Mouse (Mus musculus): ENCODE data around the gene Akap1. TPM values are rescaled to one million over a fixed set of nuclear protein-coding genes. Genes with fewer than 3 reads are reported as not detected.

Akap1 gene
- polyA plus RNA-seq (2015; fragmentation: Nextera tagmentation; extraction: Ambion mirVana): 23.5 and 24.6 TPM in 2 replicates

- H3K4me1 ChIP-seq: no peaks in the 10 kb centered on the region
Measured at GRCm38 (mm10) chr11:88864458-88865197, at the start of gene Akap1. Gene Akap1 (minus strand): TSS chr11:88864586.

GRCm38 (mm10) chr11:88909388-88910036, 45.1 kb upstream of the Akap1 start:
- Histone ChIP-seq H3K9ac (no peak overlapping the region), H3K36me3 (no peaks in the 10 kb centered on the region), H3K9me3 (no peaks in the 10 kb centered on the region), H3K4me3 (replicated peaks) (no peak overlapping the region), H3K27me3 (replicated peaks) (no peaks in the 10 kb centered on the region), H3K27ac (no peak overlapping the region), H3K4me1 (no peaks in the 10 kb centered on the region), H3K4me2 (no peak overlapping the region)
- 78% methylated on average over 8 of the region's 8 CpGs for WGBS
- ATAC-seq (ENCODE audit: insufficient read depth, low FRiP score, low read depth): no peak

More at GRCm38 (mm10) chr11:88864458-88865197, at the start of gene Akap1:
- Histone ChIP-seq H3K27ac (peak within 1 kb of the TSS; percentile 83), H3K9me3 (no peaks in the 10 kb centered on the region), H3K4me2 (peak within 1 kb of the TSS; percentile 97), H3K9ac (peak within 1 kb of the TSS; percentile 45), H3K36me3 (no peaks in the 10 kb centered on the region), H3K4me3 (replicated peaks) (peak within 1 kb of the TSS; percentile 81), H3K27me3 (replicated peaks) (no peaks in the 10 kb centered on the region)
- WGBS: 1% methylated on average over 59 of the region's 60 CpGs
- ATAC-seq (ENCODE audit: insufficient read depth, low FRiP score, low read depth): peak; percentile 96

GRCm38 (mm10) chr11:88908557-88909211, 44.3 kb upstream of the Akap1 start:
- no peak for ATAC-seq (ENCODE audit: insufficient read depth, low FRiP score, low read depth)
- H3K36me3 ChIP-seq: no peaks in the 10 kb centered on the region
- no peak overlapping the region for H3K4me3 ChIP-seq (replicated peaks)

GRCm38 (mm10) chr11:88907886-88908285, 43.5 kb upstream of the Akap1 start:
- no peak overlapping the region for H3K9ac ChIP-seq
- ATAC-seq (ENCODE audit: insufficient read depth, low FRiP score, low read depth): no peak
- H3K4me1 ChIP-seq: no peaks in the 10 kb centered on the region
- no peak overlapping the region for H3K27ac ChIP-seq
- 93% methylated on average over 7 of the region's 7 CpGs for WGBS
- H3K9me3 ChIP-seq: no peaks in the 10 kb centered on the region
- no peaks in the 10 kb centered on the region for H3K27me3 ChIP-seq (replicated peaks)
- no peak overlapping the region for H3K4me2 ChIP-seq
- no peak overlapping the region for H3K4me3 ChIP-seq (replicated peaks)
- no peaks in the 10 kb centered on the region for H3K36me3 ChIP-seq

More at GRCm38 (mm10) chr11:88908557-88909211, 44.3 kb upstream of the Akap1 start:
- H3K9ac ChIP-seq: no peak overlapping the region
- 91% methylated on average over 1 of the region's 1 CpGs for WGBS
- H3K27me3 ChIP-seq (replicated peaks): no peaks in the 10 kb centered on the region
- no peak overlapping the region for H3K4me2 ChIP-seq
- no peaks in the 10 kb centered on the region for H3K9me3 ChIP-seq
- H3K4me1 ChIP-seq: no peaks in the 10 kb centered on the region
- H3K27ac ChIP-seq: no peak overlapping the region

GRCm38 (mm10) chr11:88905621-88906020, 41.2 kb upstream of the Akap1 start:
- Histone ChIP-seq H3K9ac (no peak overlapping the region), H3K27ac (no peak overlapping the region), H3K4me2 (no peak overlapping the region), H3K36me3 (no peaks in the 10 kb centered on the region), H3K4me3 (replicated peaks) (no peak overlapping the region), H3K4me1 (no peaks in the 10 kb centered on the region), H3K27me3 (replicated peaks) (no peaks in the 10 kb centered on the region), H3K9me3 (no peaks in the 10 kb centered on the region)
- ATAC-seq (ENCODE audit: insufficient read depth, low FRiP score, low read depth): no peak
- WGBS: 20% methylated on average over 2 of the region's 2 CpGs

- Histone ChIP-seq H3K27me3 (replicated peaks) (no peaks in the 10 kb centered on the region), H3K9ac (no peak overlapping the region), H3K27ac (no peak overlapping the region), H3K36me3 (no peaks in the 10 kb centered on the region), H3K4me1 (no peaks in the 10 kb centered on the region), H3K4me2 (no peak overlapping the region), H3K4me3 (replicated peaks) (no peak overlapping the region), H3K9me3 (no peaks in the 10 kb centered on the region)
- WGBS: 44% methylated on average over 2 of the region's 2 CpGs
- ATAC-seq (ENCODE audit: insufficient read depth, low FRiP score, low read depth): no peak
Measured at GRCm38 (mm10) chr11:88904080-88904479, 39.7 kb upstream of the Akap1 start.

- no peaks in the 10 kb centered on the region for H3K36me3 ChIP-seq
- no peak for ATAC-seq (ENCODE audit: insufficient read depth, low FRiP score, low read depth)
- no peak overlapping the region for H3K9ac ChIP-seq
- WGBS: 55% methylated on average over 6 of the region's 6 CpGs
- no peak overlapping the region for H3K4me2 ChIP-seq
- H3K4me3 ChIP-seq (replicated peaks): no peak overlapping the region
- no peak overlapping the region for H3K27ac ChIP-seq
- H3K4me1 ChIP-seq: no peaks in the 10 kb centered on the region
- no peaks in the 10 kb centered on the region for H3K9me3 ChIP-seq
- H3K27me3 ChIP-seq (replicated peaks): no peaks in the 10 kb centered on the region
Measured at GRCm38 (mm10) chr11:88902762-88903161, 38.4 kb upstream of the Akap1 start.

- no peaks in the 10 kb centered on the region for H3K27me3 ChIP-seq (replicated peaks)
- H3K4me1 ChIP-seq: no peaks in the 10 kb centered on the region
- H3K36me3 ChIP-seq: no peaks in the 10 kb centered on the region
- no peak overlapping the region for H3K27ac ChIP-seq
- WGBS: 57% methylated on average over 7 of the region's 7 CpGs
- no peaks in the 10 kb centered on the region for H3K9me3 ChIP-seq
- H3K9ac ChIP-seq: no peak overlapping the region
- no peak for ATAC-seq (ENCODE audit: insufficient read depth, low FRiP score, low read depth)
- no peak overlapping the region for H3K4me3 ChIP-seq (replicated peaks)
- H3K4me2 ChIP-seq: no peak overlapping the region
Measured at GRCm38 (mm10) chr11:88901341-88901802, 37.0 kb upstream of the Akap1 start.

GRCm38 (mm10) chr11:88899561-88899960, 35.2 kb upstream of the Akap1 start:
- Histone ChIP-seq H3K4me2 (no peak overlapping the region), H3K36me3 (no peaks in the 10 kb centered on the region), H3K4me3 (replicated peaks) (no peak overlapping the region), H3K4me1 (no peaks in the 10 kb centered on the region), H3K27me3 (replicated peaks) (no peaks in the 10 kb centered on the region), H3K9ac (no peak overlapping the region), H3K27ac (no peak overlapping the region), H3K9me3 (no peaks in the 10 kb centered on the region)
- WGBS: 87% methylated on average over 6 of the region's 6 CpGs
- ATAC-seq (ENCODE audit: insufficient read depth, low FRiP score, low read depth): no peak

GRCm38 (mm10) chr11:88898380-88898763, 34.0 kb upstream of the Akap1 start:
- H3K4me2 ChIP-seq: no peak overlapping the region
- H3K4me1 ChIP-seq: no peaks in the 10 kb centered on the region
- H3K36me3 ChIP-seq: no peaks in the 10 kb centered on the region
- H3K27me3 ChIP-seq (replicated peaks): no peaks in the 10 kb centered on the region
- no peak overlapping the region for H3K4me3 ChIP-seq (replicated peaks)
- no peak overlapping the region for H3K9ac ChIP-seq
- H3K27ac ChIP-seq: no peak overlapping the region
- no peaks in the 10 kb centered on the region for H3K9me3 ChIP-seq
- ATAC-seq (ENCODE audit: insufficient read depth, low FRiP score, low read depth): no peak
- 78% methylated on average over 4 of the region's 4 CpGs for WGBS

- H3K9ac ChIP-seq: no peak overlapping the region
- no peaks in the 10 kb centered on the region for H3K27me3 ChIP-seq (replicated peaks)
- H3K9me3 ChIP-seq: no peaks in the 10 kb centered on the region
- ATAC-seq (ENCODE audit: insufficient read depth, low FRiP score, low read depth): no peak
- H3K4me2 ChIP-seq: peak overlapping the region; percentile 8; the same call in 1 of the 2 replicates
- H3K27ac ChIP-seq: no peak overlapping the region
- WGBS: 39% methylated on average over 15 of the region's 15 CpGs
- no peaks in the 10 kb centered on the region for H3K4me1 ChIP-seq
- no peaks in the 10 kb centered on the region for H3K36me3 ChIP-seq
- no peak overlapping the region for H3K4me3 ChIP-seq (replicated peaks)
Measured at GRCm38 (mm10) chr11:88897624-88898379, 33.4 kb upstream of the Akap1 start.

Data from stomach, embryonic 15.5 days (tissue).